Mouse (Mus musculus): ENCODE results near the gene Foxa1. TPM values are rescaled to one million over a fixed set of nuclear protein-coding genes. Genes with fewer than 3 reads are reported as not detected.

The Foxa1 gene
- polyA plus RNA-seq (2017; shearing (Covaris generic)), result under 1 TPM in 1 of 2 experiments, not detected in 1; 0.05 TPM

GRCm38 (mm10) chr12:57546415-57547201 lies at the start of gene Foxa1:
Gene Foxa1 (minus strand): TSS chr12:57546916.

GRCm38 (mm10) chr12:57563909-57564308 lies 17.2 kb upstream of the Foxa1 start, which contains the start of gene Ttc6:
Gene Ttc6 (plus strand): TSS chr12:57564113.

Other genes starting within 250 kb of the Foxa1 start
- gene Ttc6, start 17.2 kb upstream of the Foxa1 start, polyA plus RNA-seq (2017; shearing (Covaris generic)), result under 1 TPM in 1 of 2 experiments, not detected in 1; 0.06 TPM

All from activated CD4-positive, CD25-positive, alpha-beta regulatory T cell (primary cell).